Mouse (Mus musculus): ENCODE results near the gene Nbea.

The Nbea gene

DNA sequence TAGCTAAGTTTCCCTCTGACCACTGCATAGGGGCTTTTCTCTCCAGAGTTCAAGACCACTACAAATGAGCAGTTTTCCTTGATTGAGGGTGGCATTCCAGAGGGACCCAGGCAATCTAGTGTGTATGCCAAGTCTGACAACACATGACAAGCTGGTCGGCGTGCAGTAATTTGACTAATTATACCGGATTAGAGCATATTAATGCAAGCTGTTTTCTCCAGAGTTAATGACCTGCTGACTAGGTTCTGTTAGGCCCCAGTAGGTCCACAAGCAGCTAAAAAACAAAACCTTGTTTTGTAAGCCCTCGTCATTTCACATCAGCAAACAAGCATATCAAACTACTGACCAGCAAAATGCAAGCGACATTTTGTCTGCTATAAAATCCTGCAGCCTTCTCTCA lies 432.1 kb downstream of the Nbea start:
- DNase-seq (ENCODE audit: low spot score) = no peak

DNA sequence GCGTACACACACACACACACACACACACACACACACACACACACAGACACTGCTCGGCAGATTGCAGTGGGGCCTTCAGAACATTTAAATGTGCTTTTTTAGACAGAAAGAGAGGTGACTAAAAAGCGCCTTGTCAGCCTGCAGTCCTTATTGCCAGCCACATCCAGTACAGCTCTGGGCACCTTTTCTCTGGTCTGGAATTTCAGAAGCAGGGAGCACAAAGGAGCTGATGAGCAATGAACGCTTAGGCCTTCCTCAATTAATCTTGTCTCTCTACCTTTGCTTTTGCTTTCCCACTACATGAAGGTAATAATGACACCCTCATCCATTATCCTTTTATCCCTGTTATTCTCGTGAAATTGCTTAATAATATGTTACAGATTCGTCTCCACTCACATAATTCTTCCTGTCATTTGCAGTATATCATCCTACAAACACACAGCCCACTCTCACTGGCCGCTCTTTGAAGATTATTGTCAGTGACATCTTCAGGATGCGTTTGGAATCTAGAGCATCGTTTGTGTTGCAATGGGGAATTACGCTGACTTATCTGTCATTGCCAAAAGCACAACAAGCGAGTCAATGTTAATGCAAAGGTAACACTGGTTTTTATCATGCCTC lies 432.9 kb downstream of the Nbea start:
- DNase-seq (ENCODE audit: low spot score) = no peak

DNA sequence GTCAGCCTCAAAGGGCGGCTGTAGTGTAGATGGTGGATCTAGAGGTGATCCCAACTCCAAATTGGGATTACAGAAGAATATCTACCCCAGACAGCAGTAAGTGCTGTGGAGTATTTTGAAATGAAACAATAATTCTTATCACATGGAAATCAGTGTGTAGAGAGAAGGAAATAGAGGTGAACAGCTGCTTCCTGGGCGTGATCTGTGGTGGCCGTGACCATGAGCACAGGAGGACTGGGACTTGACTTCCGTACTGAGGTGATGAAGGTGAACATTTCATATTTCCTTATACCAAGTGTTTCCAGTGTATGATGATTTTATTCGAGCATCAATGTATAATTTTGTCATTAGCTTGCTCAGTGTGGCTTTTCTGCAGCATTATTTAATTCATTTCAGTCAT lies 439.6 kb downstream of the Nbea start:
- no peak for DNase-seq (ENCODE audit: low spot score)

DNA sequence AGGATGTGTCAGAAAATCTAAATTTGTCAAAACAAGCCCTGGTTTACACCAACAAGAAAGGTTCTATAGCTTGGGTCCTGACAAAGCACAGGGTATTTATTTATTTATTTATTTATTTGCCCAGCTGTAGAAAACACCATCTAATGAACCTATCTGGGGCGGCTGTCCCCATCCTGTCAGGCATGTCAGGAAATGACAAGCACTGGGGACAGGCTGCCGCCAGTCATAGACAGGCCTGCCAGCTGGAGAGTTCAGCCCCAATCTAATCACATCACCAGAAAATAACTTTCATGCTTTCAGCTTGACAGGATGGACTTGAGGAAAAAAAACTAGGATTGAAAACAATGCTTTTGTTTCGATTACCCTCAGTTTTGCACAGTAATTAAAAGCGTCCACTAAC lies 440.8 kb downstream of the Nbea start:
- no peak for DNase-seq (ENCODE audit: low spot score)

DNA sequence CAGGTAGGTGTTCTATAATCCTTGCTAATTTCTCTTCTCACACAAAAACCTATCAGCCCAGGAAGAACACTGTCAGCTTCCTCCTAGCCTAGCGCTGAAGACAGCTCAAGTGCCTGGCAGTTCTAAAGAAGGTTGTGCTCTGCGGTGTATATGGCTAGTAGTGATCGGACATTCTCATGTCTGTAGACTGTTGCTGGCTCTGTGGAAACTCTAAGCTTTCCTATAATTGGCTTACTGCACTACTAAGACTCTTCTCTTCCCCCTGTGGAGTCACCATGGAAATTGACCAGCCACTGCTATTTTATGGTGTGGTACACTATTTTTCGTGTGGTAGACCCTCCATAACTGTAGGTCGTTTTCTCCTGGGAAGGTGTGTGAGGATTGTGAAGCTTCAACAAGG lies 441.3 kb downstream of the Nbea start:
- no peak for DNase-seq (ENCODE audit: low spot score)

DNA sequence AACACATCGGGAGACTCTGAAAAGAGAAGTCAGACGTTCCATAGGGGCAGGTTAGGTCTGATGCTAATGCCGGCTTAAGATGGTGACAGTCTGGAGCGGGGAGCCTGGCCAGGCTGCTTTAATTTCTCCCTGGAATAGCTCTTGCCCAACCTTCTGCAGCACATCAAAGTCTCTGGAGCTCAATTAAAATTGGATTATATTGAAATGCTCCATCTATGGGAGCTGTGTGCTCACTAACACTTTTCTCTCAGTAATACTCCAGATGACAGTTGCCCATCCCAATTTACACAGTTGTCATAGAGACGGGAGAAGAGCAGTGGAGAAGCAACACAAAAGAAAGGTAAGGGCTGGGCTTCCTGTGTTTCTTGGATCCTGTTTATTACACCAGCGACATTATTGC lies 442.1 kb downstream of the Nbea start:
- no peak for DNase-seq (ENCODE audit: low spot score)

DNA sequence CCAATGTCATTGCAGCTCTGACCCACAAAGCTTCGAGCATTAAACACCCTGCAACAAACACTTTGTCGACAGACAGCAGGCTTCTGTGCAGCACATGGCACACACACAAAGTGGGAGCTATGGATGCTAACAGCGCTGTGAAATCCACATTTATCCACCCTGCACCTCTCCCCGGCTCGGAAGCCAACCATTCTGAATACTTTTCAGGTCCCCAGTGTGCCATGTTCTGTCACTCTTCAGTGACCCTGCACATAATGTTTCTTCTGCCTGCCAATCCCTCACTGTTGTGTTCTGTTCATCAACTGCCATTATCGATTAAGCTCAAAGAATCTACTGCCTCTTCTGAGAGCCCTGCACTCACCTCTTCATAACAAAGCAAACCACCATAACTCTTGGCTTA lies 449.8 kb downstream of the Nbea start:
- DNase-seq (ENCODE audit: low spot score) = no peak

DNA sequence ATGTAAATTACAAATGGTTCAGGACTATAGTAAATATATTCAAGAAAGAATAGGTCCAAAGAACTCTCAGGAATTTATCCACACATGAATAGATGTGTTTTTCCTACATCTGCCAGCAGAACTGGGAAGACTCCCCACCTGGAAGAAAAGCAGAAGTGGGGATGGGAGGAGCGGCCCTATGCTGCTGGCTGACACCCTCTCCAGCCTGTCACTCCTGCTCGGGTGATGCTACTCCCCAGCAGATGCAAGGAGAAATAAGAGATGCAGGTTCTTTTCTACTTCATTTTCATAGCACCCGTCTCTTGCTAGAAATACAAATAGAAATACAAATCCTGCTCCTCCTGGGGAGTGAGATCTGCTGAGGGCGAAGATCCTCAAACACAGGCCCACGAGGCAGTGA lies 453.0 kb downstream of the Nbea start:
- no peak for DNase-seq (ENCODE audit: low spot score)

DNA sequence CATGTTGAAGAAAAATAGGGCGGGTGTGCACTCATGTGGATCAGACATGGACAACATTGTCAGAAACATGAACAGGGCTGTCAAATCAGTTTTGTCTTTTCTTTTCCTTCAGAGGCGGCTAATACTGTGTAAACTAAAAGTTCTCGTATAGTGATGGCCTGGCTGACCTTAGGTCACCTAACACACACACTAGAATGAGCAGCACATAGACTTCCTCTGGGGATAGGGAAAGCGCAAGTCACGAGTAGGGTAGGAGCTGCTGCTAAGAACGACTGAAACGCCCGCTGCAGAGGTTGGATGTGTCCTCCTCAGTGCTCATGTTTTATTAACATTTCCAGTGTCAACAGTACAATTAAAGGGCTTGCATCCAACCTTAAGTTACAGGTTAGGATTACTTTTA lies 453.4 kb downstream of the Nbea start:
- DNase-seq (ENCODE audit: low spot score) = no peak

DNA sequence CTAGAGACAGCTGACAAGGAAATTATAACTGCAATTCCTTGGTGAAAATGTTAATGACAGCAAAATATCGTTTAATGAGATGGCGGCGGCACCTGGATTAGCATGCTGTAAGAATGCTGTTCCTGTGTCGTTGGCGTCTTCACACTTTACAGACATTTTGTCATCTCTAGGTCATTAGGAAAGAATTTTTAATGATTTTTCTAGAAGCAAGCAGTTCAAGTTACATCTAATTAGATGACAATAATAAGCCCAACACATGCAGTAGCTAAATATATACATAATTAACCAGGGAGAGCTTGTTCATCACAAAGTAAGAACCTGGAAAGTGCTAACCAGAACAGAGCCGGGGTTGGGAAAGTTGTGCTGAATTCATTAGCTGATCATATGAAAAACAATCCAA lies 469.2 kb downstream of the Nbea start:
- no peak for DNase-seq (ENCODE audit: low spot score)

DNA sequence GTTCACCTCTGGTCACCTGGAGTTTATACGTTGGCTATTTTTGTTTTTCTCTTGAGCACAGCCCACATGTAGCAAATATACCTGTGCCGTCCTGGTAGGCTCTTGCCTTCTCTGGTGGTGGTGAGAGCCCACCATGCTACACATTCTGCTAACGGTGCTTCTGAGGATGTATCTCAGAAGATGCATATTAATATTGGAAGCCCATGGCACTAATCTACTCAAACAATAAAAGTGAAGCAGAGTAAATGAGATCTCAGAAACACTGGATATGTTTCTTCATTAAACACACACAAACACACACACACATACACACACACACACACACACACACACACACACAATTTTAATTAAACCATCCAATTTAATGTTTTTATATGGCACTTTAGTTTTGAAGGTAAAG lies 469.6 kb downstream of the Nbea start:
- no peak for DNase-seq (ENCODE audit: low spot score)

DNA sequence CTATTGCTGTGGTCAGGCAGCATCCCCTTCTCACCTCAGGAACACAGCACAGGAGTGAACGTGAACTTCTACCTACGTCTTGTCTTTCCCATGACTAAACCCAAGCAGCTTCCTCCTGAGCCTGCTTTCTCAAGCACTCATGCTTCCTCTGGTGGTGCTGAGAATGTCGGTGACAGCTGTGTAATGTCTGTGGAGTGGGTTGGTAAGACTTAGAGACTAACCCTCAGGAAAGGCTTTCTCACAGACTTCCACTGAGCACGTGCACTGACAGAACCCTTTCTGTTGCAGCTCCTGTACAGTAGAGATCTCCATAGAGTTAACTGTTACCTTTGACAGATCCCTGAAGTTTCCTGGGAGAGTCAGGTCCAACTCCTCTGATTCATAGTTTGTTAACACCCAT lies 473.2 kb downstream of the Nbea start:
- DNase-seq (ENCODE audit: low spot score) = no peak

DNA sequence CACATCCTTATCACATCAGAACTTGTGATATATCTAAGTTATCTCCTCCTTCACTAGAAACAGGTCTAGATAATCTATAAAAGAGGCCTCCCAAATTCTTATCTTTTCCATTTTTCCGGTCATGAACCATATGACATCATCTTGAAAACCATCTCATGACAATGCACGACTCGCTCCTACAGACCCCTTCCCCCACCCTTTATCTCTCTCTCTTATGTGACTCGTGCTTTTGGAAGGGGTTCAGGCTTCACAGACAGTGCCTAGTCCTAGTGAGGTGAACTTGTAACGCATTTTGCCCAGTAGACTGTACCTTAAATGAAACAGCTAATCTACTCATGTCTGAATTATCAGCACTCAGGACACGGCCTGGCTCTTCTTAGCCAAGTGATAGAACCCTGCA lies 481.9 kb downstream of the Nbea start:
- DNase-seq (ENCODE audit: low spot score) = no peak

DNA sequence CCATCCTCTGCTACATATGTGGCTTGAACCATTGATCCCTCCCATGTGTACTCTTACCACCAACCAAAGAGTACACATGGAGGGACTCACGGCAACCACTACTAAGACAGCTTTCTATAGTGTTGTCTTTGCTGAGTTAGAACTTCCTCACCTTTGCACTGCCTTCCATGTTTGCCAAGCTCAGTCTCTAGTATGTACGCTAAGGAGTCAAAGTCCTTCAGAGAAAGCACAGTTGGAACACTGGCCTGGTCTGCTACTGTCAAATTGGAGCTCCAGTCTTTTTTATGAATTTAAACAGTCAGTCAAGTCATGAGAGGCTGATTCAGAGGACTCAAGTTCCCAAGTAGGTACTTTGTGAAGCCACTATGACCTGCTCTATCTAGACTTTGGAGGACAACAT lies 486.3 kb downstream of the Nbea start:
- no peak for DNase-seq (ENCODE audit: low spot score)

DNA sequence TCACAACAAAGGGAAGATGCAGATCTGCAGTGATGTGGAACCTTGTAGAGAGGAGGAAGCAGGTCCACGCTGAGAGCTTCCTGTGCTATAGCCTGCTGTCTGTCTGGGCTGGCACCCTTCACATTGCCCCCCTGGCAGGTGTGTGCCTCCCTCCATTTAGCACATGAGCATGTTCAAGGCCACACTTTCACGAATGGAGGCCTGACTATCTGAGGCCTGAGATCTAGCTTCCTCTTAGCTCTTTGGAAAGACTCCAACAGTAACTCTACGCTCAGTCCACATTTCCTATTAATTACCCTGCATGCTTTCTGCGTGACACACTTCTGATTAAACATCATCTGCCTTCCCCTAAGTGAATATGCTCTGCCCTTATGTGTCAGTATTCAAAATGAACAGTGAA lies 490.4 kb downstream of the Nbea start:
- DNase-seq (ENCODE audit: low spot score) = no peak

DNA sequence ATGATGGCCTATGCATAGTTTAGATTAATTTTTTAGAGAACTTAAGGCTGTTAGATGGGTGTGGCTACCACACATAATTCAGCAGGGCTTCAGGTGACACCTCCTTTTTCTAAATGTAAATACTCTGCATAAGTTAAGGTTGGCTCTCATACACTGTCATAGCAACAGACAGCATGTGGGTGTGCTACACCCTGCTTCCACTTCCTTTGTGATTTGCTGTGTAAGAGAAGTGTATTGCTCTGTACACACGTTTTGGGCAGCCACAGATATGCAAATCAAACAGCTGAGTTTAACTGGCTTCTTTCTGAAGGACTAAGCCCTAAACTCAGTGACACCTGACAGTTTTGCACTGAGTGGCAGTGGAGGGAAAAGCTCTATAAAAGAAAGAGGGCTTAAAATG lies 495.4 kb downstream of the Nbea start:
- no peak for DNase-seq (ENCODE audit: low spot score)

DNA sequence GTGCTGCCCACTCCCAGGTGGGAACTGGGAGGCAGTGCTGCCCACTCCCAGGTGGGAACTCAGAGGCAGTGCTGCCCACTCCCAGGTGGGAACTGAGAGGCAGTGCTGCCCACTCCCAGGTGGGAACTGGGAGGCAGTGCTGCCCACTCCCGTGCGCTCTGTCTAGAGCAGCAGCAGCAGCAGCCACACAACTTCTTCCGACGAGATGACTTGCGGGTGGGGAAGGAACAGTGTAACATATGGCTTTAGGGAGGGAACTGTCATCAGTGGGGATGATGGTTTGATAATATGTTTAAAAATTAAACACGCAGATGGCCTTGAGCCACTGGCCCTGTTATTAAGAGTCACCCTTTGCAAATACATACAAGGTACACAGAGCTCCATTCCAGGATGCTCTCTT lies 496.5 kb downstream of the Nbea start:
- DNase-seq (ENCODE audit: low spot score) = no peak

DNA sequence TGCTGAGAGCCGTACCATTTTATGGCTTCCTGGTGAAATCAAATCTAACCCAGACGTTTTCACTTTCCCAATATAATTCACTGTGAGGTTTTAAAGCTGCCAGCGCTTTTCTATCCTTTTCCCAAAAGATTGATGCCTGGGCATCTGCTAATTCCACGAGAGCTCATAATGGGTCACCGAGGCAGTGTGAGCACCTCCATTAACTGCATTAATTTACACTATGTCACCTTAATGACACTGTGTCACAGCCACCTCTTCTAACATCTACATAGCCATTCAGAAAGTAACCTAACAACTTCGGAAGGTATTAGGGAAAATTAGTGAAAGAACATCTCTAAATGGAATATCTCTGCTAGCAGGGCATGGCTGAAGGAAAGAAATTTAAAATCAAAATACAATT lies 497.9 kb downstream of the Nbea start:
- DNase-seq (ENCODE audit: low spot score) = no peak

DNA sequence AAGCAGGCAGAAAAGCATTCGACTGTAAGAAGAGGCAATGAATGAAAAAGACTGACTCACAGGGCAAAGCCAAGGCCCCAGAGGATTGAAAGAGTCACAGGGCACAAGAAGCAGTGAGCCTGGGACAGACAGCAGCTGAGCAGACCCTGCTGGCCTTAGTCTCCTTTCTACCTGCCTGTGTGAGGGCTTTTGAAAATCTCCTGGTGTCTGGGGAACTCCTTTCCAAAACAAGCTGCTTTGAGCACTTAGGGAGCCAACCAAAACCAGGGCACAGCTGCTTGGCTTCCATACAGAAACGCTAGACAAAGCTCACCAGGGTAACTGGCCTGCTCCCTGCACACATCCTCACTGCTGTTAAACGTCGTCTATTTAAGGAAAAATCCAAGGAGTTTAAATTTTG lies 498.6 kb downstream of the Nbea start:
- no peak for DNase-seq (ENCODE audit: low spot score)

DNA sequence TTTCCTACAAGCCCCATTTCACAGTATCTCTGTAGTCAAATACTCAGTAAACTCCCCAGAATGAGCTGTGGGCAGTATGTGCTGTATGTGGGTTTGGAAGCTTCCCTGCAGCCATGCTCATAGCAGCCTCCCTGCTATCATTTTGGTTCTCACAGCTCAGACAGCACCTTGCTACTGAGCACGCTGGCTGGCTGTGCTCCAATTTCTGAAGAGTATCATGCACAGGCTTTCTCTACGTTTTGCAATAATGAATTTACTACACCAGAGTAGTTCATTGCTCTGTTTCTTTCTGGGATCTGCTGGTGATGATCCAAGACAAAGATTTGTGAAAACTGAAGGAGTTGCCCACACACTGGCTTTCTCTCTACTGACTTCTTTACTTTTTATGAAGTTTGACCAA lies 505.8 kb downstream of the Nbea start:
- DNase-seq (ENCODE audit: low spot score) = no peak

DNA sequence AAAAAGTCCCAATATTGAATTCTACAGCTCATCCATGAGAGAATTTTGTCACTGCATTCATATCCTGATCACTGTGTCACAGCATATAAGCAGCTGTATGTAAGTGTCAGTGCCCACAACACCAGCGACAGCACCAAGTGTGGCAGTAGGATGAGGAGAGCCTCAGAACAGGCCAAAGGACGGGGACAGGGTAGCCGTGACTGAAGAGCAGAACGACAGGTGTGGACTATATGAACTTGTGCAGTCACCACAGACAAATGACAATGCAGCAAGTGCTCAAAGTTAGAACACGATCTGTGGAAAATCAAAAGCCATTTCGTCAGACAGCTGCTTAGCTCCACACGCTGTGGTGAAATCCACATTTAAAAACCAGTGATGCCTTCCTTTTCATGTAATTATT lies 509.3 kb downstream of the Nbea start:
- DNase-seq (ENCODE audit: low spot score) = no peak

DNA sequence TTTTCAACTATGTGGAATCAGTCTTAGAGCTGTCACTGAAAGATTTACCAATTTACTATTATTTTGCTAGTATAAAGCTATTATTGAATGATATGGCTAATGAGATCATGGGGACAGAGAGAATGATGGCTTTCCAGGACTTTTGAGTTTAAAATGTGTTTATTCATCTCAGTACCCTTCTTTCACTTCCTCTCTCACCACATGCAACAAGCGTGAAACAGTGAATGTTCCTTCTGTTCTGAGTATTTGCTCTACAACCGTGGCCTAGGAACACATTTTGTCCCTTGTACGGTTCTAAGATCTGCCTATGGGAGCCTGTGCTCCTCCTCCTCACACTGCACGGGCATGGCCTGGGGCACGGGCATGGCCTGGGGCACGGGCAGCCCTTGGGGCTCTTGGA lies 516.5 kb downstream of the Nbea start:
- DNase-seq (ENCODE audit: low spot score) = no peak

DNA sequence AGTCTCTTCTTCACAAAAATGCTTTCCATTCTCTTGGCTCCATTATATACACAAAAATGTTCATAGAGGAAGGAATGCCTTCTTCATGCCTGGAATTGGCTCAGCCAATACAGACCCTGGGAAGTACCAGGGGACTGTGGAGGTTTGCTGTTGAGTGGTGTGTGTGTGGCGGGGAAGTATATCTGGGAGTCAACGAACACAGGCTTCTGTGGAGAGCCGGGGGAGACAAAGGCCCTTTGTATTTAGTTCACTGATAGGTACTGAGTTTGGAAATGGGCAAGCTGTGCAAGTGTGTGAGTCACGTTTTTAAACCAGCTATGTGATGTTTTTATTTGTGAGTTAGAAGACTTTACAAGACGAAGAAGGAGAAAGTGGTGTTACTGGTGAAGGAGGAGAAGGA lies 517.6 kb downstream of the Nbea start:
- DNase-seq (ENCODE audit: low spot score) = no peak

DNA sequence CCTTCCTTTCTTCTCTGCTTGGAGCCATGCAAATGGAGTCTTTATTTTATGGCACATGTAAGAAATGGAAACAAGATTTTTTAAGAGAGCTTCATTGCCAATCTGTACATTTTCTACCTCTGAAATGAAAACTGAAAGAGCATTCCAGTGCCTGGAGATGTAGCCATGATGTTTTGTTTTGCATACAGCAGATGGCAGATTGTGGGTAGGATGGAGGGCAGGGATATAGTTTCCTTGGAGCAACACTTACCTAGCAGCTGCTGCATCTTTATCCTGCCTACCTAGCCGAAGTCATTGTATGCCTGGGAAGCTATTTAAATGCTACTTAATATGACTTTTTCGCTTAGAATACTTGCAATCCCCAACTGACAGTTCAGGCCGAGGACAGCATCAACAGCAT lies 518.8 kb downstream of the Nbea start:
- DNase-seq (ENCODE audit: low spot score) = no peak
